Mouse (Mus musculus): ENCODE data around the gene Rtn2.

DNA sequence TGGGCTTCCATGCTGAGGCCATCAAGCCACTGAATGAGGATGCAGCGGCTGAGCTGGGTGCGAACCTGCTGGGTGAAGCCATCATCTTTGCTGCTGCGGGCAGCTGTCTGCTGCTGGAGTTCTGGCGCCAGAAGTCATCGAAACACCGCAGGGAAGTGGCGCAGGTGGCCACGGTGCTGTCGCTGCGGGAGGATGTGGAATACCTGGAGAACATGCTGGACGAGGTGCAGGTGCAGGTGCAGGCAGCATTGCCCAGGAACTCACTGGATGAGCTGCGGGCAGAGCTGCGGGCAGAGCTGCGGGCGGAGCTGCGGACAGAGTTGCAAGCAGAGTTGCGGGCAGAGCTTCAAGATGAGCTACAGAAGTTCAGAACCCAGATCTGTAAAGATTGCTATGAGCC lies 27.0 kb upstream of the Rtn2 start:
- TF ChIP-seq CTCF (IDR thresholded peaks at IDR 0.05; ENCODE audit: low read depth, low read length) (no peak), POLR2A (IDR thresholded peaks at IDR 0.05; ENCODE audit: insufficient read depth, low read length) (no peak), EP300 (IDR thresholded peaks at IDR 0.05; ENCODE audit: insufficient read depth, low read depth, low read length) (no peak)

All from ES-Bruce4 (cell line).